8 mouse cellular contexts compared by ENCODE assay signal in genomic region chr14:50943932-50944667, GRCm38 (mm10). TPM values are rescaled to one million over a fixed set of nuclear protein-coding genes. Genes with fewer than 3 reads are reported as not detected.
DNase-seq lines count a peak whose midpoint lies in the region; ATAC-seq and TF ChIP-seq lines count a peak whose summit lies in the region.

Gene Gm49342 (plus strand): TSS chr14:50944517.

- TF ChIP-seq CTCF in forebrain, postnatal 0 days (IDR thresholded peaks at IDR 0.05; ENCODE audit: low read depth): no peak; the same call in 1 of the 2 replicates

- peak within 1 kb of the TSS; percentile 83 for H3K9ac ChIP-seq in ES-E14 (ENCODE audit: insufficient read depth, low read depth, low read length, poor library complexity, severe bottlenecking)
- H3K9ac ChIP-seq in forebrain, postnatal 0 days: peak within 1 kb of the TSS; percentile 40
- H3K9ac ChIP-seq in lung, embryonic 15.5 days: peak within 1 kb of the TSS; percentile 48

- H3K36me3 ChIP-seq in ES-E14 (ENCODE audit: control insufficient read depth, insufficient read depth, low read length, poor library complexity, severe bottlenecking): peaks cover 2% of the 10 kb centered on the region; the same call in 1 of the 2 replicates
- no peaks in the 10 kb centered on the region for H3K36me3 ChIP-seq in forebrain, postnatal 0 days (ENCODE audit: insufficient read depth)
- H3K36me3 ChIP-seq in lung, embryonic 15.5 days: 0 out of 2 replicates have a peak, but pooled peaks cover 3% of the 10 kb centered on the region

- peak within 1 kb of the TSS; percentile 71 to 80 for H3K4me3 ChIP-seq in ES-E14 (ENCODE audit: insufficient read depth in 1 of 2, low read depth in 1 of 2, low read length in 2 of 2, poor library complexity in 1 of 2, severe bottlenecking in 1 of 2)
- H3K4me3 ChIP-seq in forebrain, postnatal 0 days (ENCODE audit: low read depth, low read length): peak within 1 kb of the TSS; percentile 37
- H3K4me3 ChIP-seq in lung, embryonic 15.5 days: peak within 1 kb of the TSS; percentile 57

- peak within 1 kb of the TSS; percentile 47 for H3K4me2 ChIP-seq in forebrain, postnatal 0 days (ENCODE audit: low read depth)
- peak within 1 kb of the TSS; percentile 63 for H3K4me2 ChIP-seq in lung, embryonic 15.5 days

- DNase-seq in ES-E14 (ENCODE audit: low read depth, low spot score): peak; percentile 95
- DNase-seq in cerebellum, adult 18-20 months: peak; percentile 90 to 92
- peak; percentile 86 for DNase-seq in forebrain, postnatal 0 days
- DNase-seq in heart, postnatal 4 days: peak; percentile 96
- DNase-seq in layer of hippocampus, adult 8-10 months (ENCODE audit: low spot score in 2 of 2): peak; percentile 87 to 89
- DNase-seq in ovary, adult 18-20 months (ENCODE audit: low spot score): peak; percentile 93
- peak; percentile 76 for DNase-seq in thymus, postnatal 0 days (ENCODE audit: low spot score)

- peak; percentile 96 for ATAC-seq in forebrain, postnatal 0 days
- ATAC-seq in lung, embryonic 15.5 days (ENCODE audit: borderline replicate concordance, extremely low read depth, low FRiP score, low TSS enrichment): peak; percentile 99

- H3K27me3 ChIP-seq in forebrain, postnatal 0 days (ENCODE audit: insufficient read depth, low read length): no peaks in the 10 kb centered on the region
- no peaks in the 10 kb centered on the region for H3K27me3 ChIP-seq in lung, embryonic 15.5 days

- peaks cover 0 to 1% of the 10 kb centered on the region in 2 experiments; a peak in 1 of 4 replicates for H3K4me1 ChIP-seq in ES-E14 (ENCODE audit: control insufficient read depth in 2 of 2, insufficient read depth in 2 of 2, low read length in 2 of 2, poor library complexity in 1 of 2)
- no peaks in the 10 kb centered on the region; the same call in 1 of the 2 replicates for H3K4me1 ChIP-seq in forebrain, postnatal 0 days (ENCODE audit: insufficient read depth)
- H3K4me1 ChIP-seq in lung, embryonic 15.5 days: 0 out of 2 replicates have a peak, but pooled peaks cover 6% of the 10 kb centered on the region

- in situ Hi-C loops in ES-E14 (cut with MboI; ENCODE audit: low sequenced_read_pairs in 2 of 2, unreplicated experiment in 2 of 2): no loop called here

- H3K9me3 ChIP-seq in ES-E14 (ENCODE audit: control insufficient read depth, insufficient read depth, low read depth, low read length): no peaks in the 10 kb centered on the region
- H3K9me3 ChIP-seq in forebrain, postnatal 0 days (ENCODE audit: low read length): no peaks in the 10 kb centered on the region
- H3K9me3 ChIP-seq in lung, embryonic 15.5 days: no peaks in the 10 kb centered on the region

- H3K27ac ChIP-seq in ES-E14 (ENCODE audit: insufficient read depth, low read depth, low read length, poor library complexity, severe bottlenecking): peak within 1 kb of the TSS; percentile 89
- peak within 1 kb of the TSS; percentile 77 for H3K27ac ChIP-seq in forebrain, postnatal 0 days (ENCODE audit: low read depth, low read length)
- H3K27ac ChIP-seq in lung, embryonic 15.5 days: peak within 1 kb of the TSS; percentile 97

- 15% methylated on average over 31 of the region's 31 CpGs for WGBS in forebrain, postnatal 0 days
- 10% methylated on average over 31 of the region's 31 CpGs for WGBS in lung, embryonic 15.5 days

TF ChIP-seq in ES-E14, 5 proteins besides CTCF, POLR2A, EP300 and RAD21:
- no peak for TF ChIP-seq CHD2 (IDR thresholded peaks at IDR 0.05; ENCODE audit: low read depth, low read length)

RNA-seq across cellular contexts. Expression of gene Gm49342, which starts in this region (rescaled TPM):
- total RNA-seq in ES-E14 (2012; rRNA removed): 25.4 and 26.2 TPM in 2 replicates
- total RNA-seq in forebrain, postnatal 0 days (2014; rRNA removed): 13.1 and 19.0 TPM in 2 replicates
- not detected in 2 replicates for polyA plus RNA-seq in forebrain, postnatal 0 days (2015; fragmentation: Nextera tagmentation; extraction: Ambion mirVana)
- 10 to 100 TPM; 11.1 to 15.0 TPM for total RNA-seq in heart, postnatal 4 days (2021)
- total RNA-seq in layer of hippocampus, adult 8-10 months (2022): 10 to 100 TPM in 3 of 4 experiments, 1 to 10 TPM in 1; 8.5 to 15.5 (median 10.8) TPM
- polyA plus RNA-seq in lung, embryonic 15.5 days (2015; fragmentation: Nextera tagmentation; extraction: Ambion mirVana): not detected in 2 replicates
- polyA plus RNA-seq in thymus, postnatal 0 days (2015; fragmentation: Nextera tagmentation; extraction: Ambion mirVana): not detected in 2 replicates

Comparison
In these comparisons a context has a peak if more than half of its experiments do, and no peak if none do; other contexts are left out.
1. Peak in every context shown above with its lines: DNase-seq, ATAC-seq, H3K4me3 ChIP-seq and H3K27ac ChIP-seq.
2. Peak in ATAC-seq, H3K4me3 ChIP-seq, H3K27ac ChIP-seq, H3K9ac ChIP-seq and H3K4me2 ChIP-seq in lung, embryonic 15.5 days; RNA of the gene not detected or under 1 TPM.
3. Peak in DNase-seq in thymus, postnatal 0 days; RNA of the gene not detected or under 1 TPM.